Mouse (Mus musculus) ES-Bruce4 (cell line): ENCODE data around the gene Fam227b.

Experiments
- CTCF ChIP-seq: IDR thresholded peaks from one replicate; pipeline ENCODE4 v1.8.1; 2011; ENCODE audit warnings: low read depth, low read length
- POLR2A ChIP-seq: IDR thresholded peaks from one replicate; pipeline ENCODE4 v1.8.1; 2011; ENCODE audit warnings: low read length; ENCODE audit not compliant: insufficient read depth

- no peak for TF ChIP-seq POLR2A
- TF ChIP-seq CTCF: no peak
These were observed 145.1 kb downstream of the Fam227b start for GRCm38 (mm10) chr2:126006742-126007141.
